Mouse (Mus musculus) subcutaneous adipose tissue, adult 2 months (tissue): ENCODE data around the gene Ccdc188. TPM values are rescaled to one million over a fixed set of nuclear protein-coding genes. Genes with fewer than 3 reads are reported as not detected.

Source experiments
- polyA plus RNA-seq: library from polyadenylated mRNA; depleted of rRNA; stranded (reverse); fragments of >200 nt; gene quantifications from 2 replicates; pipeline ENCODE4 v1.2.3, GENCODE M21; 2012; ENCODE audit warnings: low replicate concordance; rRNA removed

The Ccdc188 gene
- not detected in 2 replicates for polyA plus RNA-seq

DNA sequence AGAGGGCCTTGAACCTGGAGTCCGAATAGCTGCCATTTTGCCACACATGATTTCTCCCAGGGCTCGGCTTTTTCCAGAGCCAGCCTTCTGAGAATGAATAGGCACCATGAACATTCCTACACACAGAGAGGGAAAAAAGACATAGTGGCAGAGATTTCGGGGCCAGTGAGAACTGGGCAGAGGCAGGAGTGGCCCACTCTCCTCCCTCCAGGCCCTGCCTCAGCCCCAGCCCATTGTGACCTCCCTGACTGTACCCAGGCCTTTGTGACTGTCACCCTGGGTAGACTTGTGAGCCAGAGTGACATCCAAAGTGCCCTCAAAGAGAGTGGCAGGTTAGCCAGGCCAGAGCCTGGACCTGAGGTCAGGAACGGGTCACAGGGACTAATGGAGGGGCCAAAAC, at the start of gene Ccdc188:
TSS of gene Ccdc188 (plus strand) at position 301 of the 400 bp plus-strand sequence.

DNA sequence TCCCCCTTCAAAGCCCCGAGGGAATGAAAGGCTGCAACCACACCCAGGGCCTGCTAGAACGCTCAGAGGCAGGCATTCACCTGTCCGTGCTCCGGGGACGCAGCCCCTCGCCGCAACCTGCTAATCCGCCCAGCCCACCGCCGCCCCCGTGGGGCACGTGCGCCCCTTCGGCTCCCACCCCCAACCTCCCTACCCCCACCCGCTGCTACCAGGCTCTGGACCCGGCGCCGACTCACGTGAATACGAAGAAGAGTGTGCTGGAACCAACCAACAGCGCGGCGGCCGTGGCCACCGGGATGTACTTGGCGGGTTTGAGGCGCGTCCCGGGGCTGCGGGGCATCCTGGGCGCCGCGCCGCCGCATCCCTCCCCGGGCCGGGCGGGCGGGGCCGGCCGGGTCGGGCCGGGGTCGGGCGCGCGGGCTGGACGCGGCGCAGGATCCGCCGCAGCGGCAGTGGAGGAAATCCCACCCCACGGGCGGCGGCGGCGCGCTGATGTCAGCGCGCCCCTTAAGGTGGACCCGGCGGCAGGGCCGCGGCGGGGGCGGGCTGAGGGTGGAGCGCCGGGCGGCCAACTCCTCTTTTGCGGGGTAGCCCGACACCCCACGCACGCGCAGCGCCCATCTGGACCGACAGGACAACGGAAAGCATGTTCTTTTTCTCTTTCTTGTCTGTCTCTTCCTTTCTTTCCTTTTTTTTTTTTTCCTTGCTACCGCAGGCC, 17.2 kb downstream of the Ccdc188 start, which contains the start of gene Zdhhc8:
TSS of gene Zdhhc8 (minus strand) at position 466 of the 718 bp plus-strand sequence.

DNA sequence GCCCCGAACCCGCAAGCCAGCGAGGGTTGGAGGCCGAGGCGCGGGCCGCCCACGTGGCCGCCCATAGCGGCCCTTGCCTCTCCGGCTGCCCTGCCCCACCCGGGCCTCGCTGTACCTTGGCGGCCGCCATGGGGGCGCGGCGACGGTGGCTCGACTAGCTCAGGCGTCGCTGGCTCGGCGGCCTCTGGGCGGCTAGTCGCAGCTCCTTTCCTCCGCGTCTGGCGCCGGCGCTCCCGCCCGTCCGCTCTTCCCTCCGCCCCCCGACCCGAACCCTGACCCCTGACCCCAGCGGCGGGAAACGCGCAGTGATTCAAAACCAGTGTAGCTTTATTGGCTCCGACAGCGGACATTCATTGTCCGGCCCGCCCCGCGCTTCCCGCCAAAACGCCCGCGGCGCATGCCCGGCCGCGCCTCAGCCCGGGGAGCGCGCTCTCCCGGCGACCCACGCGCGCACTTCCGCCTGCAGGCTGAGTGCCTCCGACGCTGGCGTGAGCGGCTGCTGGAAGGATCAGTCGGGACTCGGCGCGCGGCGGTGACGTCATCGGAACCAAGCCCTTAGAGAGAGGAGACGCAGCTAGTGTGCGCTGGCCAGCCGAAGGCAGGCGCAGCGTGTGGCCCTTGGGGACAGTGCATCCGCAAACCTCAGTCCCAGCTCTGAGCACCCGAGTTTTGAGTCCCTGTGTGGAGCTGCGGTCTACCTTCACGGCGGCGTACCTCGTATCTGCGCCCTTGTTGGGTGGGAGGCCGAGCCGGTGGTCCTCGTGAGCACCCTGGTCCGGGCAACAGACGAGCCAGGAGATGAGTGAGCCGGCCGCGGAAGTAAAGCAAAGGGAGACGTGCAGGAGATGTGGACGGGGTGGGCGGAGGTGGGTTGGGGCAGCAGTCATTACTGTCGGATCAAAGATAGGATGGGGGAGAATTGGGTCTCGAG, 31.0 kb downstream of the Ccdc188 start, which contains the start of the genes Trmt2a and Ranbp1:
TSS of gene Trmt2a (plus strand) at position 247 of the 931 bp plus-strand sequence.
TSS of gene Ranbp1 (minus strand) at position 300 of the 931 bp plus-strand sequence.

DNA sequence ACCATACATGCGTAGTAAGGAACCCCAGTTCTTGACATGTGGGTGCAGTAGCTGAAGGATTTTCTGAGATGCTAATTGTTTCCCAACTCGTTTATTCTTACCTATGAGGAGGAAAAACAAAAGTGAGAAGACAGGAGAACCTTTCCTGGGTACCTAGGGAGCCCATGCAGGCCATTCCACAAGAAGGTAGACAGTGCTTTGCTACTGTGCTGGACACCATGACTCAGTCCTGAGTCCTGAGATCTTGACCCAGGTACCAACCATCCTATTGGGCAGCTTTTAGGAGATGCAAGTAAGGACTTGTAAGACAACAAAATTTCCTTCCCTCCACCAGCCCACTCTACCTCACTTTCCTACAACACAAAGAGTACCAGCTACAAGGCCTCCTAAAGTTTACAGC, 40.5 kb downstream of the Ccdc188 start, which contains the start of gene Gm49776:
TSS of gene Gm49776 (minus strand) at position 101 of the 400 bp plus-strand sequence.

Other genes starting within 250 kb of the Ccdc188 start
- gene Vpreb2, start 237.5 kb upstream of the Ccdc188 start, polyA plus RNA-seq = not detected in 2 replicates
- 88.4 and 98.1 TPM in 2 replicates for gene Dgcr6, start 165.0 kb upstream of the Ccdc188 start, polyA plus RNA-seq
- 38.0 and 55.1 TPM in 2 replicates for gene Prodh, start 127.7 kb upstream of the Ccdc188 start, polyA plus RNA-seq
- gene Rtn4r, start 90.2 kb upstream of the Ccdc188 start, polyA plus RNA-seq = 1.0 and 6.5 TPM in 2 replicates
- gene Zdhhc8, start 17.3 kb downstream of the Ccdc188 start, polyA plus RNA-seq = 43.9 and 80.8 TPM in 2 replicates
- 54.7 and 82.4 TPM in 2 replicates for gene Trmt2a, start 30.8 kb downstream of the Ccdc188 start, polyA plus RNA-seq
- gene Ranbp1, start 30.9 kb downstream of the Ccdc188 start, polyA plus RNA-seq = 27.0 and 76.4 TPM in 2 replicates
- gene Gm49776, start 40.4 kb downstream of the Ccdc188 start, polyA plus RNA-seq = not detected in 2 replicates
- gene Dgcr8, start 71.4 kb downstream of the Ccdc188 start, polyA plus RNA-seq = 18.0 and 38.7 TPM in 2 replicates
- gene Tango2, start 130.2 kb downstream of the Ccdc188 start, polyA plus RNA-seq = 33.7 and 50.1 TPM in 2 replicates
- gene Arvcf, start 130.3 kb downstream of the Ccdc188 start, polyA plus RNA-seq = 15.8 and 25.0 TPM in 2 replicates
- gene Txnrd2, start 208.5 kb downstream of the Ccdc188 start, polyA plus RNA-seq = 25.2 and 48.2 TPM in 2 replicates
- gene Comt, start 209.0 kb downstream of the Ccdc188 start, polyA plus RNA-seq = 612 and 1,090 TPM in 2 replicates